In genomic region chr5:40750044-40750443, GRCm38 (mm10) we compare ENCODE assay signal across 17 mouse cellular contexts.
DNase-seq lines count a peak whose midpoint lies in the region; ATAC-seq and TF ChIP-seq lines count a peak whose summit lies in the region.
"Had no signal": no experiment of that assay in that cellular context is flagged by ENCODE, and none has a peak within 500 bp of the region (broad histone marks: within the 10 kb centered on the region; RNA-seq: fewer than 3 reads in every experiment).

No protein-coding gene starts in this region.

- H3K4me2 ChIP-seq in forebrain, postnatal 0 days (ENCODE audit: low read depth) = no peak overlapping the region
- H3K4me2 ChIP-seq in forebrain, embryonic 12.5 days = no peak overlapping the region
- no peak overlapping the region for H3K4me2 ChIP-seq in intestine, postnatal 0 days (replicated peaks; ENCODE audit: low read depth)
- no peak overlapping the region for H3K4me2 ChIP-seq in intestine, embryonic 16.5 days (ENCODE audit: low read depth, low read length)
- H3K4me2 ChIP-seq in midbrain, embryonic 14.5 days (ENCODE audit: low read length) = no peak overlapping the region
- no peak overlapping the region for H3K4me2 ChIP-seq in midbrain, embryonic 11.5 days
- H3K4me2 ChIP-seq: hindbrain, embryonic 15.5 days; limb, embryonic 13.5 days; neural tube, embryonic 13.5 days had no signal

- no peak overlapping the region for H3K4me3 ChIP-seq in forebrain, postnatal 0 days (ENCODE audit: low read depth, low read length)
- H3K4me3 ChIP-seq in forebrain, embryonic 12.5 days (replicated peaks) = no peak overlapping the region
- no peak overlapping the region for H3K4me3 ChIP-seq in intestine, postnatal 0 days (ENCODE audit: low read depth, low read length)
- no peak overlapping the region for H3K4me3 ChIP-seq in intestine, embryonic 16.5 days (ENCODE audit: low read length)
- no peak overlapping the region for H3K4me3 ChIP-seq in midbrain, embryonic 14.5 days (replicated peaks; ENCODE audit: low read depth, low read length)
- no peak overlapping the region for H3K4me3 ChIP-seq in midbrain, embryonic 11.5 days (ENCODE audit: low read depth, low read length)
- H3K4me3 ChIP-seq: hindbrain, embryonic 15.5 days; limb, embryonic 13.5 days; megakaryocyte, embryonic 14.5 days; neural tube, embryonic 13.5 days had no signal

- no peak overlapping the region for H3K9ac ChIP-seq in forebrain, postnatal 0 days
- no peak overlapping the region for H3K9ac ChIP-seq in forebrain, embryonic 12.5 days
- no peak overlapping the region for H3K9ac ChIP-seq in intestine, postnatal 0 days (ENCODE audit: low read depth, low read length)
- H3K9ac ChIP-seq in intestine, embryonic 16.5 days (ENCODE audit: low read depth, low read length) = no peak overlapping the region
- H3K9ac ChIP-seq in midbrain, embryonic 14.5 days (replicated peaks; ENCODE audit: low read length) = no peak overlapping the region
- H3K9ac ChIP-seq in midbrain, embryonic 11.5 days (ENCODE audit: low read length) = no peak overlapping the region
- H3K9ac ChIP-seq: hindbrain, embryonic 15.5 days; limb, embryonic 13.5 days; liver, embryonic 14.5 days; neural tube, embryonic 13.5 days had no signal

- no peak overlapping the region for H3K27ac ChIP-seq in forebrain, postnatal 0 days (ENCODE audit: low read depth, low read length)
- no peak overlapping the region for H3K27ac ChIP-seq in forebrain, embryonic 12.5 days
- H3K27ac ChIP-seq in intestine, postnatal 0 days (ENCODE audit: low read depth, low read length) = no peak overlapping the region
- no peak overlapping the region for H3K27ac ChIP-seq in intestine, embryonic 16.5 days (ENCODE audit: low read length)
- no peak overlapping the region for H3K27ac ChIP-seq in midbrain, embryonic 14.5 days (replicated peaks; ENCODE audit: low read depth, low read length)
- H3K27ac ChIP-seq in midbrain, embryonic 11.5 days (ENCODE audit: low read depth, low read length) = no peak overlapping the region
- H3K27ac ChIP-seq: hindbrain, embryonic 15.5 days; limb, embryonic 13.5 days; liver, embryonic 14.5 days; neural tube, embryonic 13.5 days had no signal

- 0 out of 2 replicates have a peak, but pooled peaks have one; percentile 18 for TF ChIP-seq CTCF in forebrain, postnatal 0 days (IDR thresholded peaks at IDR 0.05; ENCODE audit: low read depth)
- peak; percentile 41 for TF ChIP-seq CTCF in intestine, postnatal 0 days (IDR thresholded peaks at IDR 0.05; ENCODE audit: low read depth)

- no peaks in the 10 kb centered on the region for H3K4me1 ChIP-seq in forebrain, postnatal 0 days (ENCODE audit: insufficient read depth)
- H3K4me1 ChIP-seq in forebrain, embryonic 12.5 days = no peaks in the 10 kb centered on the region
- no peaks in the 10 kb centered on the region for H3K4me1 ChIP-seq in intestine, postnatal 0 days (replicated peaks; ENCODE audit: control insufficient read depth, insufficient read depth, low read length)
- H3K4me1 ChIP-seq in intestine, embryonic 16.5 days (ENCODE audit: control insufficient read depth, insufficient read depth, low read length) = no peaks in the 10 kb centered on the region
- H3K4me1 ChIP-seq in midbrain, embryonic 14.5 days (ENCODE audit: control insufficient read depth, insufficient read depth, low read length) = no peaks in the 10 kb centered on the region
- H3K4me1 ChIP-seq in midbrain, embryonic 11.5 days (ENCODE audit: control insufficient read depth, insufficient read depth, low read length) = no peaks in the 10 kb centered on the region
- H3K4me1 ChIP-seq: hindbrain, embryonic 15.5 days; limb, embryonic 13.5 days; megakaryocyte, embryonic 14.5 days; neural tube, embryonic 13.5 days had no signal

- H3K9me3 ChIP-seq in forebrain, postnatal 0 days (ENCODE audit: low read length) = no peaks in the 10 kb centered on the region
- no peaks in the 10 kb centered on the region for H3K9me3 ChIP-seq in forebrain, embryonic 12.5 days
- no peaks in the 10 kb centered on the region for H3K9me3 ChIP-seq in intestine, postnatal 0 days (ENCODE audit: control insufficient read depth)
- no peaks in the 10 kb centered on the region for H3K9me3 ChIP-seq in intestine, embryonic 16.5 days (ENCODE audit: control insufficient read depth, low read length)
- H3K9me3 ChIP-seq in midbrain, embryonic 14.5 days (ENCODE audit: control insufficient read depth, low read length) = no peaks in the 10 kb centered on the region
- H3K9me3 ChIP-seq in midbrain, embryonic 11.5 days (ENCODE audit: control insufficient read depth, low read length) = no peaks in the 10 kb centered on the region
- H3K9me3 ChIP-seq: hindbrain, embryonic 15.5 days; limb, embryonic 13.5 days; megakaryocyte, embryonic 14.5 days; neural tube, embryonic 13.5 days had no signal

- H3K36me3 ChIP-seq in forebrain, postnatal 0 days (ENCODE audit: insufficient read depth) = no peaks in the 10 kb centered on the region
- no peaks in the 10 kb centered on the region for H3K36me3 ChIP-seq in forebrain, embryonic 12.5 days (replicated peaks)
- no peaks in the 10 kb centered on the region for H3K36me3 ChIP-seq in intestine, postnatal 0 days (ENCODE audit: control insufficient read depth, insufficient read depth)
- H3K36me3 ChIP-seq in intestine, embryonic 16.5 days (ENCODE audit: control insufficient read depth, insufficient read depth, low read length) = no peaks in the 10 kb centered on the region
- H3K36me3 ChIP-seq in midbrain, embryonic 14.5 days (ENCODE audit: control insufficient read depth, insufficient read depth, low read length) = no peaks in the 10 kb centered on the region
- no peaks in the 10 kb centered on the region for H3K36me3 ChIP-seq in midbrain, embryonic 11.5 days (ENCODE audit: control insufficient read depth, insufficient read depth, low read length)
- H3K36me3 ChIP-seq: hindbrain, embryonic 15.5 days; limb, embryonic 13.5 days; neural tube, embryonic 13.5 days had no signal

- H3K27me3 ChIP-seq in forebrain, postnatal 0 days (ENCODE audit: insufficient read depth, low read length) = no peaks in the 10 kb centered on the region
- H3K27me3 ChIP-seq in forebrain, embryonic 12.5 days = no peaks in the 10 kb centered on the region
- no peaks in the 10 kb centered on the region for H3K27me3 ChIP-seq in intestine, postnatal 0 days (replicated peaks; ENCODE audit: control insufficient read depth, insufficient read depth, low read length)
- no peaks in the 10 kb centered on the region for H3K27me3 ChIP-seq in intestine, embryonic 16.5 days (replicated peaks; ENCODE audit: control insufficient read depth, insufficient read depth, low read length)
- H3K27me3 ChIP-seq in midbrain, embryonic 14.5 days (ENCODE audit: control insufficient read depth, insufficient read depth, low read length) = no peaks in the 10 kb centered on the region
- no peaks in the 10 kb centered on the region for H3K27me3 ChIP-seq in midbrain, embryonic 11.5 days (ENCODE audit: control insufficient read depth, insufficient read depth, low read length)
- H3K27me3 ChIP-seq: hindbrain, embryonic 15.5 days; limb, embryonic 13.5 days; megakaryocyte, embryonic 14.5 days; neural tube, embryonic 13.5 days had no signal

- 85% methylated on average over 1 of the region's 1 CpGs for WGBS in forebrain, postnatal 0 days
- WGBS in forebrain, embryonic 12.5 days = 75% methylated on average over 1 of the region's 1 CpGs
- 68% methylated on average over 1 of the region's 1 CpGs for WGBS in intestine, postnatal 0 days
- 63% methylated on average over 1 of the region's 1 CpGs for WGBS in intestine, embryonic 16.5 days
- WGBS in midbrain, embryonic 14.5 days = 68% methylated on average over 1 of the region's 1 CpGs
- 75% methylated on average over 1 of the region's 1 CpGs for WGBS in midbrain, embryonic 11.5 days

- no peak for ATAC-seq in forebrain, postnatal 0 days
- no peak for ATAC-seq in forebrain, embryonic 12.5 days (ENCODE audit: low FRiP score)
- ATAC-seq in intestine, postnatal 0 days = no peak
- ATAC-seq in intestine, embryonic 16.5 days = no peak
- no peak for ATAC-seq in midbrain, embryonic 14.5 days (ENCODE audit: low FRiP score, low TSS enrichment)
- no peak for ATAC-seq in midbrain, embryonic 11.5 days (ENCODE audit: low FRiP score)
- no peak for ATAC-seq in megakaryocyte progenitor cell, adult 5-6 weeks (replicated peaks; ENCODE audit: poor library complexity)

- DNase-seq in forebrain, postnatal 0 days = no peak
- peak; percentile 10 for DNase-seq in midbrain, embryonic 14.5 days
- no peak for DNase-seq in midbrain, embryonic 11.5 days (ENCODE audit: low spot score, missing footprints)
- DNase-seq: cerebellum, adult 11-12 months; layer of hippocampus, adult 9-11 months; lung, postnatal 10 days; spleen, adult 18-20 months; thymus, adult 2 months had no signal
